Mouse (Mus musculus) CH12.LX (cell line): ENCODE data around the gene Ttc7. TPM values are rescaled to one million over a fixed set of nuclear protein-coding genes. Genes with fewer than 3 reads are reported as not detected.

Experiments used
- DNase-seq: peaks from one replicate; pipeline ENCODE4 v3.0.0-alpha.2; 2013; ENCODE audit errors: extremely low read depth
- H3K27ac ChIP-seq: 2 replicates; pipeline ENCODE4 v1.5.1; 2012; ENCODE audit warnings: low read depth, mild to moderate bottlenecking, control low read depth, moderate library complexity; ENCODE audit not compliant: insufficient read depth
- H3K27me3 ChIP-seq: replicated peaks from 2 replicates; pipeline ENCODE3; 2012; ENCODE audit warnings: inconsistent platforms
- H3K36me3 ChIP-seq, 2 experiments: replicated peaks in 1 of 2; 2 replicates each; pipeline versions ENCODE3 to v1.6.1; 2012; ENCODE audit warnings: inconsistent platforms in 1 of 2, low read length in 1 of 2, mild to moderate bottlenecking in 1 of 2, mixed read lengths in 1 of 2, moderate library complexity in 1 of 2; ENCODE audit not compliant: control insufficient read depth in 1 of 2, insufficient read depth in 1 of 2
- H3K4me1 ChIP-seq, 2 experiments: 2 replicates each; pipeline ENCODE4 v1.6.1; 2012; ENCODE audit warnings: inconsistent platforms in 1 of 2, moderate library complexity in 1 of 2; ENCODE audit not compliant: insufficient read depth in 2 of 2, control insufficient read depth in 1 of 2
- H3K4me2 ChIP-seq: 2 replicates; pipeline ENCODE4 v1.6.1; 2012; ENCODE audit warnings: low read depth, mild to moderate bottlenecking, control low read depth; ENCODE audit not compliant: poor library complexity, insufficient read depth, severe bottlenecking
- H3K4me3 ChIP-seq, 3 experiments: fragments of 150-350 bp in 1 of 3; sonication (generic) in 1 of 3; replicated peaks in 1 of 3; 2 replicates each; pipeline versions ENCODE3 to v1.5.1; 2011 to 2012; ENCODE audit warnings: low read depth in 2 of 3, low read length in 2 of 3, mild to moderate bottlenecking in 2 of 3, moderate library complexity in 2 of 3, control low read depth in 1 of 3, improper control_type of control experiment in 1 of 3, inconsistent platforms in 1 of 3, mixed read lengths in 1 of 3; ENCODE audit not compliant: poor library complexity in 1 of 3
- H3K79me2 ChIP-seq: replicated peaks from 2 replicates; pipeline ENCODE4 v1.6.1; 2012; ENCODE audit warnings: mild to moderate bottlenecking, moderate library complexity; ENCODE audit not compliant: control insufficient read depth, poor library complexity, insufficient read depth, severe bottlenecking; ENCODE audit errors: extremely low read depth
- H3K9ac ChIP-seq: 2 replicates; pipeline ENCODE4 v1.6.1; 2012; ENCODE audit warnings: low read depth, mild to moderate bottlenecking, control low read depth, moderate library complexity; ENCODE audit not compliant: insufficient read depth
- H3K9me3 ChIP-seq: replicated peaks from 2 replicates; pipeline ENCODE3; 2012; ENCODE audit warnings: low read length, inconsistent platforms, mixed read lengths
- CHD1 ChIP-seq: IDR thresholded peaks from 2 replicates; pipeline ENCODE4 v1.6.1; 2012; ENCODE audit warnings: low read depth, low read length, improper control_type of control experiment, inconsistent platforms
- E2F4 ChIP-seq: IDR thresholded peaks from 2 replicates; pipeline ENCODE4 v1.6.1; 2011; ENCODE audit warnings: low read depth, low read length, improper control_type of control experiment; ENCODE audit not compliant: insufficient replicate concordance
- ETS1 ChIP-seq: conservative IDR thresholded peaks from 2 replicates; pipeline ENCODE4 v1.6.1; 2012; ENCODE audit warnings: low read depth, mild to moderate bottlenecking, inconsistent platforms, low read length, improper control_type of control experiment, moderate library complexity
- GABPA ChIP-seq: IDR thresholded peaks from 2 replicates; pipeline ENCODE4 v1.6.1; 2012; ENCODE audit warnings: low read depth, low read length, improper control_type of control experiment, inconsistent platforms; ENCODE audit not compliant: insufficient replicate concordance
- HCFC1 ChIP-seq: IDR thresholded peaks from 2 replicates; pipeline ENCODE4 v1.6.1; 2012; ENCODE audit warnings: low read depth, mild to moderate bottlenecking, inconsistent platforms, low read length, improper control_type of control experiment
- IRF4 ChIP-seq: IDR thresholded peaks from 2 replicates; pipeline ENCODE4 v1.6.1; 2014; ENCODE audit warnings: low read depth, mild to moderate bottlenecking, inconsistent platforms, low read length, improper control_type of control experiment
- JUN ChIP-seq: IDR thresholded peaks from 2 replicates; pipeline ENCODE4 v1.6.1; 2011; ENCODE audit warnings: low read depth, mild to moderate bottlenecking, low read length, improper control_type of control experiment, moderate library complexity; ENCODE audit not compliant: insufficient read depth
- JUND ChIP-seq: conservative IDR thresholded peaks from 2 replicates; pipeline ENCODE4 v1.6.1; 2011; ENCODE audit warnings: low read depth, low read length, improper control_type of control experiment
- MAFK ChIP-seq: IDR thresholded peaks from 2 replicates; pipeline ENCODE4 v1.6.1; 2011; ENCODE audit warnings: low read length, improper control_type of control experiment; ENCODE audit not compliant: insufficient replicate concordance
- MAX ChIP-seq: IDR thresholded peaks from 2 replicates; pipeline ENCODE4 v1.6.1; 2011; ENCODE audit warnings: low read length, improper control_type of control experiment
- MYC ChIP-seq: IDR thresholded peaks from 2 replicates; pipeline ENCODE4 v1.6.1; 2011; ENCODE audit warnings: low read depth, mild to moderate bottlenecking, improper control_type of control experiment, low read length
- NELFE ChIP-seq: IDR thresholded peaks from 2 replicates; pipeline ENCODE4 v1.6.1; 2011; ENCODE audit warnings: low read depth, low read length, improper control_type of control experiment
- POLR2A ChIP-seq: IDR thresholded peaks from 2 replicates; pipeline ENCODE4 v1.6.1; 2011; ENCODE audit warnings: low read depth, mild to moderate bottlenecking, improper control_type of control experiment, low read length
- RAD21 ChIP-seq: IDR thresholded peaks from 2 replicates; pipeline ENCODE4 v1.6.1; 2011; ENCODE audit warnings: low read depth, mild to moderate bottlenecking, low read length, improper control_type of control experiment, moderate library complexity
- RCOR1 ChIP-seq: conservative IDR thresholded peaks from 2 replicates; pipeline ENCODE4 v1.6.1; 2012; ENCODE audit warnings: low read depth, mild to moderate bottlenecking, inconsistent platforms, low read length, improper control_type of control experiment
- SIN3A ChIP-seq: IDR thresholded peaks from 2 replicates; pipeline ENCODE4 v1.6.1; 2012; ENCODE audit warnings: low read length, improper control_type of control experiment, inconsistent platforms
- SMC3 ChIP-seq: IDR thresholded peaks from 2 replicates; pipeline ENCODE4 v1.6.1; 2011; ENCODE audit warnings: low read depth, low read length, improper control_type of control experiment
- TCF12 ChIP-seq: IDR thresholded peaks from 2 replicates; pipeline ENCODE4 v1.6.1; 2014; ENCODE audit warnings: low read depth, mild to moderate bottlenecking, inconsistent platforms, low read length, improper control_type of control experiment
- UBTF ChIP-seq: IDR thresholded peaks from 2 replicates; pipeline ENCODE4 v1.6.1; 2012; ENCODE audit warnings: low read depth, mild to moderate bottlenecking, inconsistent platforms, low read length, improper control_type of control experiment, moderate library complexity
- USF2 ChIP-seq: conservative IDR thresholded peaks from 2 replicates; pipeline ENCODE4 v1.6.1; 2011; ENCODE audit warnings: low read depth, low read length, improper control_type of control experiment
- ZMIZ1 ChIP-seq: IDR thresholded peaks from 2 replicates; pipeline ENCODE4 v1.6.1; 2012; ENCODE audit warnings: low read depth, mild to moderate bottlenecking, inconsistent platforms, low read length, improper control_type of control experiment
- dilution Hi-C: fragments of 300-500 bp; cut with MboI; formaldehyde crosslinking; loops from 2 replicates; pipeline ENCODE4 v1.14.3; 2020; ENCODE audit warnings: low sequenced_read_pairs; ENCODE audit not compliant: extremely low pct_unique_long_range_greater_than_20kb, extremely low pct_ligation_motif_present
- in situ Hi-C: fragments of 300-500 bp; cut with MboI; formaldehyde crosslinking; loops from 3 replicates; pipeline ENCODE4 v1.14.3; 2019; ENCODE audit warnings: low sequenced_read_pairs, low pct_ligation_motif_present, low pct_unique_long_range_greater_than_20kb, mixed read lengths
- polyA plus RNA-seq: library from polyadenylated mRNA; unstranded; fragments of >175 nt; gene quantifications from 2 replicates; pipeline ENCODE4 v1.2.1, GENCODE M21; 2012; ENCODE audit warnings: low read depth; ENCODE audit not compliant: insufficient read length
- total RNA-seq, 2 experiments: library from RNA; depleted of rRNA; stranded (reverse); fragments of 300-350 nt in 1 of 2; fragments of >200 nt in 1 of 2; gene quantifications; 2 replicates each; pipeline ENCODE4 v1.2.3; 2012 to 2014

Gene Ttc7
- total and polyA plus RNA-seq, 3 experiments, result 6.2 to 16.4 (median 12.8) TPM

DNA sequence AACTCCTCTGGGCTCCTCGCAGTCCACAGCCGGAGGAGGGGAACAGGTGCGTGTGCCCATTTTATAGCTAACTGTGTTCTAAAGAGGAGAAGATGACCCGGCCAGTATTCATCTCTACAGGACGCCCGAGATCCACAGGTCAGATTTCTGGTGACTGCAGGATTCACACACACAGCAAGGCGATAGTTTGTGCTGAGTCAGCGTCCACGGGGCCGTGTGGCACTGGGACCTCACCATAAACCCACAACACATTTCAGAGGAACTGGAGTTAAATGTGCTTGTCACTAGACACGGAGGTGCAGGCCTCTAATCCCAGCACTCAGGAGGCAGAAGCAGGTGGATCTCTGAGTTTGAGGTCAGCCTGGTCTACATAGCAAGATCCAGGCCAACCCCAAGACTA lies 119.8 kb downstream of the Ttc7 start:
- H3K27me3 ChIP-seq, result no peaks in the 10 kb centered on the region
- no peak overlapping the region for H3K9ac ChIP-seq
- no peak overlapping the region for H3K4me2 ChIP-seq
- in situ Hi-C loops, result no loop called here
- H3K4me3 ChIP-seq, result no peak overlapping the region
- H3K27ac ChIP-seq, result no peak overlapping the region
- no peak for DNase-seq
- H3K36me3 ChIP-seq, result no peaks in the 10 kb centered on the region
- no peaks in the 10 kb centered on the region for H3K9me3 ChIP-seq
- dilution Hi-C loops, result no loop called here
- no peaks in the 10 kb centered on the region for H3K79me2 ChIP-seq
- TF ChIP-seq SIN3A (no peak), RAD21 (no peak), MAFK (peak; percentile 66), NELFE (no peak), SMC3 (no peak), ZMIZ1 (no peak)
- H3K4me1 ChIP-seq, result peaks cover 0 to 3% of the 10 kb centered on the region in 2 experiments; a peak in 1 of 4 replicates

DNA sequence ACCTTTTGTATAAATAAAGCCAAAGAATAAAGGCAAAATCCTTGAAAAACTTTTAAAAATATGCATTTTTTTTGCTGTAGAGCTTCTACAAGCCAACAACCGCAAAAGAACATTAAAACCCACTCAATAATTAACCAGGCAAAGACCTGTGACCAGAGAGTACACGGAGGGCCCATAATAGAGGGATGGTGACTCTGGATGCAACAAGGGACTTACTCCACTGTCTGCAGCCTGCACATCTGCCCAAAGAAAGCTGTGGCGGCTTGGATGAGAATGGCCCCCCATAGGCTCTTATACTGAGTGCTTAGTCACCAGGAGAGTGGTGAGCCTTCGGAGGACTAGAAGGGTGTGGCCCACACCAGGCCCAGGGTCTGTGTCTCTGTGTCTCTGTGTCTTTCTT lies 120.8 kb downstream of the Ttc7 start:
- Histone ChIP-seq H3K27me3 (no peaks in the 10 kb centered on the region), H3K9ac (no peak overlapping the region), H3K36me3 (no peaks in the 10 kb centered on the region), H3K27ac (no peak overlapping the region), H3K4me3 (no peak overlapping the region), H3K9me3 (no peaks in the 10 kb centered on the region), H3K4me1 (no peaks in the 10 kb centered on the region), H3K79me2 (no peaks in the 10 kb centered on the region), H3K4me2 (no peak overlapping the region)
- dilution Hi-C loops, result no loop called here
- TF ChIP-seq TCF12 (no peak), NELFE (no peak), GABPA (no peak), JUN (no peak), SIN3A (no peak), ETS1 (no peak), USF2 (no peak), MAFK (no peak), HCFC1 (no peak), SMC3 (no peak), POLR2A (no peak), MAX (no peak), RCOR1 (no peak), UBTF (no peak), JUND (no peak), IRF4 (no peak), CHD1 (no peak), E2F4 (no peak), MYC (no peak)
- no peak for DNase-seq
- in situ Hi-C loops, result no loop called here
